Mouse (Mus musculus) liver (tissue): ENCODE data around the gene Pcsk1n.
"Not testable (repeated sequence)": the region's sequence is repeated elsewhere in the genome, so short reads cannot be mapped to it uniquely, and the experiment has no call there.

Experiments used
- DNase-seq: peaks from one replicate; pipeline ENCODE4 v3.0.0-alpha.2; 2020; ENCODE audit warnings: mixed read lengths

Pcsk1n gene

GRCm38 (mm10) chrX:7919601-7920383, at the start of gene Pcsk1n:
Gene Pcsk1n (plus strand): TSS chrX:7919822.
- no peak for DNase-seq

GRCm38 (mm10) chrX:7869826-7870225, 49.8 kb upstream of the Pcsk1n start:
- no peak for DNase-seq

GRCm38 (mm10) chrX:7878007-7878419, 41.6 kb upstream of the Pcsk1n start, which contains the start of gene Pim2:
Gene Pim2 (plus strand): TSS chrX:7878262.
- DNase-seq, result peak; percentile 86

GRCm38 (mm10) chrX:7878495-7878894, 41.1 kb upstream of the Pcsk1n start:
- no peak for DNase-seq

GRCm38 (mm10) chrX:7879819-7880218, 39.8 kb upstream of the Pcsk1n start:
- DNase-seq, result peak; percentile 58

- DNase-seq, result peak; percentile 82
These were observed 35.6 kb upstream of the Pcsk1n start, which contains the start of gene Slc35a2 for GRCm38 (mm10) chrX:7883841-7884567. Gene Slc35a2 (plus strand): TSS chrX:7884028.

GRCm38 (mm10) chrX:7898211-7898610, 21.4 kb upstream of the Pcsk1n start:
- peak; percentile 31 for DNase-seq

- peak; percentile 90 for DNase-seq
These were observed 20.4 kb upstream of the Pcsk1n start, which contains the start of the genes Pqbp1 and Timm17b for GRCm38 (mm10) chrX:7898880-7899874. Gene Pqbp1 (minus strand): TSS chrX:7899269. Gene Timm17b (plus strand): TSS chrX:7899357.

- no peak for DNase-seq
These were observed 15.2 kb upstream of the Pcsk1n start for GRCm38 (mm10) chrX:7904441-7904840.

GRCm38 (mm10) chrX:7907735-7908134, 11.9 kb upstream of the Pcsk1n start, which contains the start of gene Gm10491:
Gene Gm10491 (minus strand): TSS chrX:7907835.
- DNase-seq, result no peak

- DNase-seq, result not testable (repeated sequence)
These were observed 10.4 kb upstream of the Pcsk1n start, which contains the start of gene Gm10490 for GRCm38 (mm10) chrX:7909242-7909641. Gene Gm10490 (plus strand): TSS chrX:7909542.

GRCm38 (mm10) chrX:7910473-7910872, 9.1 kb upstream of the Pcsk1n start:
- DNase-seq, result no peak

GRCm38 (mm10) chrX:7915669-7916068, 4.0 kb upstream of the Pcsk1n start:
- DNase-seq, result not testable (repeated sequence)

GRCm38 (mm10) chrX:7917960-7918359, 1.7 kb upstream of the Pcsk1n start:
- DNase-seq, result not testable (repeated sequence)

- no peak for DNase-seq
These were observed 2.4 kb downstream of the Pcsk1n start for GRCm38 (mm10) chrX:7922032-7922431.

- no peak for DNase-seq
These were observed 6.6 kb downstream of the Pcsk1n start for GRCm38 (mm10) chrX:7926266-7926665.

GRCm38 (mm10) chrX:7927116-7927515, 7.5 kb downstream of the Pcsk1n start:
- no peak for DNase-seq

- DNase-seq, result no peak
These were observed 8.7 kb downstream of the Pcsk1n start, which contains the start of gene Eras for GRCm38 (mm10) chrX:7928270-7928790. Gene Eras (minus strand): TSS chrX:7928607.

GRCm38 (mm10) chrX:7936874-7937273, 17.3 kb downstream of the Pcsk1n start:
- peak; percentile 24 for DNase-seq

GRCm38 (mm10) chrX:7937667-7938066, 18.0 kb downstream of the Pcsk1n start:
- no peak for DNase-seq

GRCm38 (mm10) chrX:7945618-7946017, 26.0 kb downstream of the Pcsk1n start:
- no peak for DNase-seq
